Mouse (Mus musculus): ENCODE results near the gene Zfp1. TPM values are rescaled to one million over a fixed set of nuclear protein-coding genes. Genes with fewer than 3 reads are reported as not detected.

The Zfp1 gene
- polyA plus RNA-seq, 1 experiment from 2014 or later: 31.2 TPM

DNA sequence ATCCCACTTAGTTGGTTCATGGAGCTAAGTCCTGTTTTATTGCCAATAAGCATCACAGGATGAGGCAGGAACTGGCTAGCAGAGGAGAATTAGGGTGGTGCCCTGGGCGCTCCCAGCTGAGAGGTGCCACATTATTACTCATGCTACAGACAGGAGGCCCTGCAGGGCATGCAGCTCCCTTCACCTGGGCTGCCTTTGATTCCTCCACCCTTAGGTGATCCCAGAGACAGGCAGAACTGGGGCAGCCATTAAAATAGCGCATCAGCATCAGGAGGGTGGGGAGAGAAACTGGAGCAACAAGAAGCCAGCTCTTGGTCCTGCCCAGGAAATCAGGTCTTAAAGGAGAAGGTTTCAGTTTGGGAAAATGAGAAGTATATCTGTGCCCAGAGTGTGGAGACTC is 38.2 kb upstream of the Zfp1 start:
- WGBS: 93% methylated on average over 2 of the region's 2 CpGs
- H3K4me3 ChIP-seq (ENCODE audit: low read depth, low read length): no peak overlapping the region
- H3K4me2 ChIP-seq (ENCODE audit: low read depth, low read length): no peak overlapping the region
- H3K9me3 ChIP-seq (ENCODE audit: control insufficient read depth, low read length): no peaks in the 10 kb centered on the region
- no peaks in the 10 kb centered on the region for H3K4me1 ChIP-seq (ENCODE audit: control insufficient read depth, insufficient read depth, low read length)
- H3K27ac ChIP-seq (ENCODE audit: low read depth, low read length): no peak overlapping the region
- no peak for ATAC-seq (ENCODE audit: low read depth)
- H3K27me3 ChIP-seq (ENCODE audit: control insufficient read depth, insufficient read depth, low read length): no peaks in the 10 kb centered on the region
- no peak overlapping the region for H3K9ac ChIP-seq (replicated peaks; ENCODE audit: low read depth, low read length)
- no peaks in the 10 kb centered on the region for H3K36me3 ChIP-seq (ENCODE audit: control insufficient read depth, insufficient read depth, low read length)

DNA sequence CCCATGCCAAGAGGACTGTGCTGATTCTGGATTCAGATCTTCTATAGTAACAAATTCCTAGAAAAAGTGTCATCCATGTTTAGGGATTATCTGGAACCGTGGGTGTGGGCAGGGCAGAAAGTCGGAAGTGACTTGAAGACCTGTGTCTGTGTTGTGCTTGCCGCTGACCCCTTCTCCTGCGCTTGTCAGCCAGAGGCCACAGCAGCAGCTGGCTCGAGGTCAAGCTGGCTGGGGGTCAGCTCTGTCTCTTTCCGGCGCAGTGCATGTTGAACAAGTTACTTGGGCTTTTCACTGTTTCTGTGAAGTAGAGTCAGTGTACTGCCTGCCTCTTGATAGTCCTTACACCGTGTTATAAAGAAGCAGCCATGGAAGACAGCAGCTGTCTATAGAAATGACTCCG is 36.2 kb upstream of the Zfp1 start:
- Histone ChIP-seq H3K9me3 (ENCODE audit: control insufficient read depth, low read length) (no peaks in the 10 kb centered on the region), H3K27ac (ENCODE audit: low read depth, low read length) (no peak overlapping the region), H3K4me2 (ENCODE audit: low read depth, low read length) (no peak overlapping the region), H3K4me3 (ENCODE audit: low read depth, low read length) (no peak overlapping the region), H3K4me1 (ENCODE audit: control insufficient read depth, insufficient read depth, low read length) (no peaks in the 10 kb centered on the region), H3K36me3 (ENCODE audit: control insufficient read depth, insufficient read depth, low read length) (no peaks in the 10 kb centered on the region), H3K27me3 (ENCODE audit: control insufficient read depth, insufficient read depth, low read length) (no peaks in the 10 kb centered on the region), H3K9ac (replicated peaks; ENCODE audit: low read depth, low read length) (no peak overlapping the region)
- no peak for ATAC-seq (ENCODE audit: low read depth)
- 90% methylated on average over 9 of the region's 9 CpGs for WGBS

DNA sequence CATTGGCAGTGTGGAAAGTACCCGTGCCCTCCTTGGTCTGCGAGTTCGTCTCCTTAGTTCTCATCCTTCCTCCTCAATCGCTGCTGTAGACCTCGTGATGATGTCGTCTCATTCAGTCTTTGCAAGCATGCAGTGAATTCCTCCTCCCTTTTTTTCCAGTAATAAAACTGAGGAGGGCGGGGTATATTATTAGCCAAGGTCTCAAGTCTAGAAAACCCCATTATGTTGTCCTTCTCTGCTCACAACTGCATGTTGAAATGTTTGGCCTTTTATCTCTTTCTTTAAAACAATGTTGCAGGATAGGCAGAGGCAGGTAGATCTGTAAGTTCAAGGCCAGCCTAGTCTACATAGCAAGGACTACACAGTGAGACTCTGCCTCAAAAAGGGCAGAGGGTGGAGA is 35.8 kb upstream of the Zfp1 start:
- no peak overlapping the region for H3K4me2 ChIP-seq (ENCODE audit: low read depth, low read length)
- no peaks in the 10 kb centered on the region for H3K4me1 ChIP-seq (ENCODE audit: control insufficient read depth, insufficient read depth, low read length)
- H3K27ac ChIP-seq (ENCODE audit: low read depth, low read length): no peak overlapping the region
- H3K27me3 ChIP-seq (ENCODE audit: control insufficient read depth, insufficient read depth, low read length): no peaks in the 10 kb centered on the region
- H3K4me3 ChIP-seq (ENCODE audit: low read depth, low read length): no peak overlapping the region
- no peak overlapping the region for H3K9ac ChIP-seq (replicated peaks; ENCODE audit: low read depth, low read length)
- ATAC-seq (ENCODE audit: low read depth): no peak
- H3K36me3 ChIP-seq (ENCODE audit: control insufficient read depth, insufficient read depth, low read length): no peaks in the 10 kb centered on the region
- WGBS: 90% methylated on average over 7 of the region's 7 CpGs
- no peaks in the 10 kb centered on the region for H3K9me3 ChIP-seq (ENCODE audit: control insufficient read depth, low read length)

DNA sequence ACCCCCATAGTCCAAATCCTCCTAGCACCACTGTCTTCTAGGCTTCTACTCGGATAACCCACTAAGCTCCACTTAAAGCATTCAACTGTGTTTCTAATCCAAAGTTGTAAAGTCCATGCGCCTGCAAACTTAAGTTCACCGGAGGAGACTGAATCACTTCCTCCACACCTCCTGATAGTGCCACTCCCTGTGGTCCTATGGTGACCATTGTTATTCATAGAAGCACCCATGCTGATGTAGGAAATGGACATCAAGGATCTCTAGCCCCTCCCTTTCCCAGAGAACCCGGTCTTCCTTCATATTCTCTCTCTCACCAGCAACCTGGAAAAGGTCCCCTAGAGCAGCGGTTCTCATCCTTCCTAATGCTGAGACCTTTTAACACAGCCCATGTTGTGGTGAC is 30.0 kb upstream of the Zfp1 start:
- H3K27me3 ChIP-seq (ENCODE audit: control insufficient read depth, insufficient read depth, low read length): no peaks in the 10 kb centered on the region
- H3K9ac ChIP-seq (replicated peaks; ENCODE audit: low read depth, low read length): no peak overlapping the region
- H3K36me3 ChIP-seq (ENCODE audit: control insufficient read depth, insufficient read depth, low read length): no peaks in the 10 kb centered on the region
- no peak overlapping the region for H3K4me2 ChIP-seq (ENCODE audit: low read depth, low read length)
- no peak overlapping the region for H3K4me3 ChIP-seq (ENCODE audit: low read depth, low read length)
- ATAC-seq (ENCODE audit: low read depth): no peak
- H3K27ac ChIP-seq (ENCODE audit: low read depth, low read length): no peak overlapping the region
- H3K9me3 ChIP-seq (ENCODE audit: control insufficient read depth, low read length): no peaks in the 10 kb centered on the region
- 77% methylated on average over 5 of the region's 5 CpGs for whole genome bisulfite sequencing
- no peaks in the 10 kb centered on the region for H3K4me1 ChIP-seq (ENCODE audit: control insufficient read depth, insufficient read depth, low read length)

DNA sequence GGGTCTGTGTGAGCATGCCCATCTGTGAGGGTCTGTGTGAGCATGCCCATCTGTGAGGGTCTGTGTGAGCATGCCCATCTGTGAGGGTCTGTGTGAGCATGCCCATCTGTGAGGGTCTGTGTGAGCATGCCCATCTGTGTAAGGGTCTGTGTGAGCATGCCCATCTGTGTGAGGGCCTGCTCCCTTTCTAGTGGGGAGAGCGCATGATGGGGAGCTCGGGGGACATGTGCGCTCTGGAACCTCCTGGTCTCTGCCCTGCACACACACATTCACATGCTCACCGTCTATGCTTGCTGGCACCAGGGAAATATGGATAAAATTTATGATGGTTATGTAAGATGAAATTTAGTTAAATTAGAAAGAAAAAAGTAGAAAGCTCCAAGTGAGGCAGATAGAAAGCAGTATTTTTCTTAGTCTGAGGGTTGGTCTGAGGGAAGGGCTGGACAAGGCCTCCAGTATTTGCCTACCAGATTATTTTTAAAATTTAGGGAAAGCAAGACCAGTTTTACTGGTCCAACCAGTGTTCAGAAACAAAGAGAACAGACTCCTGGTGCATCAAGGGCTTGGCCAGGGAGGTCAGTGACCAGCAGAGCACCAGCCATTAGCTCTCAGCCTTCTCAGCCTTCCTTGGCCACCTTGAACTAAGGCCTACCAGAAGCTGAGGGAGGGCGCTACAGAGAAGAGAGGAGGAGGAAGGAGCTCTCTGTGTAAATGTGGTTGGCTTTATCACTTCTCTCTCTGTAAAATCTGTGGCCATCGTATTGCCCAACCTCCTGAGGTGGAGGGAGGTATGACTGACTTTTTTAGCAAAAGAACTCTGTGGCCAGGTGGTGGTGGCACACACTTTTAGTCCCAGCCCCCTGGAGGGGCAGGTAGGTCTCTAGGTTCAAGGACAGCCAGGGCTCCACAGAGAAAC is 28.2 kb upstream of the Zfp1 start:
- H3K4me2 ChIP-seq (ENCODE audit: low read depth, low read length): no peak overlapping the region
- no peak for ATAC-seq (ENCODE audit: low read depth)
- no peaks in the 10 kb centered on the region for H3K27me3 ChIP-seq (ENCODE audit: control insufficient read depth, insufficient read depth, low read length)
- H3K4me1 ChIP-seq (ENCODE audit: control insufficient read depth, insufficient read depth, low read length): no peaks in the 10 kb centered on the region
- H3K9me3 ChIP-seq (ENCODE audit: control insufficient read depth, low read length): no peaks in the 10 kb centered on the region
- H3K36me3 ChIP-seq (ENCODE audit: control insufficient read depth, insufficient read depth, low read length): no peaks in the 10 kb centered on the region
- H3K9ac ChIP-seq (replicated peaks; ENCODE audit: low read depth, low read length): no peak overlapping the region
- WGBS: 84% methylated on average over 6 of the region's 6 CpGs
- no peak overlapping the region for H3K4me3 ChIP-seq (ENCODE audit: low read depth, low read length)
- no peak overlapping the region for H3K27ac ChIP-seq (ENCODE audit: low read depth, low read length)

DNA sequence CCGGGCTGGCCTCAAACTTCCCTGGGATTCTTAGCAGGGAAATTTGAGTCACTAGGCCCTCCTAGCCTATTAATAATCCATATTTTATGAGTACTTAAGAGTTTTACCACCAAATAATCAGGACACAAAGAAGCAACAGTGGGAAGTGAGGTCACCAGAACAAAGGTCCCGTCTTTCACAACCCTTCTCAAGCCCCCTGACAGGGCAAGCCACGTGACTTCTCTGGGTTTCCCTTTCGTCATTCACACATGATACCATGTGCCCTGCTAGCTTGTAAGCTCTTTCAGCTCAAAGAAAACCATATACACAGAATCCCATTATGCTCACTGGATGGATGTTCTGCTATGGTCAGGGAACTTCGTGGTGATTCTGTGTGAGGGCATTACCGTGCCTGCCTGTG is 25.4 kb upstream of the Zfp1 start:
- H3K9me3 ChIP-seq (ENCODE audit: control insufficient read depth, low read length): no peaks in the 10 kb centered on the region
- no peak overlapping the region for H3K27ac ChIP-seq (ENCODE audit: low read depth, low read length)
- no peaks in the 10 kb centered on the region for H3K4me1 ChIP-seq (ENCODE audit: control insufficient read depth, insufficient read depth, low read length)
- 63% methylated on average over 6 of the region's 6 CpGs for WGBS
- H3K36me3 ChIP-seq (ENCODE audit: control insufficient read depth, insufficient read depth, low read length): peaks cover 3% of the 10 kb centered on the region; the same call in 1 of the 2 replicates
- no peak overlapping the region for H3K4me3 ChIP-seq (ENCODE audit: low read depth, low read length)
- no peak for ATAC-seq (ENCODE audit: low read depth)
- H3K4me2 ChIP-seq (ENCODE audit: low read depth, low read length): no peak overlapping the region
- H3K9ac ChIP-seq (replicated peaks; ENCODE audit: low read depth, low read length): no peak overlapping the region
- H3K27me3 ChIP-seq (ENCODE audit: control insufficient read depth, insufficient read depth, low read length): no peaks in the 10 kb centered on the region

DNA sequence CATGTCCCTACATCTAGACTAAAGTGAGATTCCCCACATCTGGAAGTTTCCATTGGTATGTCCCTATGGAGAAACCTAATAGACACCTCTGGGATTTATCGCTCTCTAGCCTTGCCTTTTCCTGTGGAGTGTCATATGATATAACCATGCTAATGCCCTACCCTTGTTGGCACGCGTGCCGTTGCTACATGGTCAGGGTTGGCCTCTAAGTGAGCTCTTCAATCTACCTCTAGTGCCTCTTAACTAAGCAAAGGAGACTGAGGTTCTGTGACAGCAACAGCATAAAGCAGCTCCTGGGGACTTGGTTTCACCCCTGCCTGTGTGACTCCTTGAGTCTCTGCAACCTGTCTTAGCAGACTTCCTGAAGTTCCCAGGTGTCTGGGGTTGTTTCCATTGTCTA is 24.9 kb upstream of the Zfp1 start:
- Histone ChIP-seq H3K9ac (replicated peaks; ENCODE audit: low read depth, low read length) (no peak overlapping the region), H3K9me3 (ENCODE audit: control insufficient read depth, low read length) (no peaks in the 10 kb centered on the region), H3K27me3 (ENCODE audit: control insufficient read depth, insufficient read depth, low read length) (no peaks in the 10 kb centered on the region), H3K27ac (ENCODE audit: low read depth, low read length) (no peak overlapping the region), H3K4me3 (ENCODE audit: low read depth, low read length) (no peak overlapping the region), H3K36me3 (ENCODE audit: control insufficient read depth, insufficient read depth, low read length) (peaks cover 3% of the 10 kb centered on the region; the same call in 1 of the 2 replicates), H3K4me2 (ENCODE audit: low read depth, low read length) (no peak overlapping the region), H3K4me1 (ENCODE audit: control insufficient read depth, insufficient read depth, low read length) (no peaks in the 10 kb centered on the region)
- WGBS: 84% methylated on average over 4 of the region's 4 CpGs
- no peak for ATAC-seq (ENCODE audit: low read depth)

DNA sequence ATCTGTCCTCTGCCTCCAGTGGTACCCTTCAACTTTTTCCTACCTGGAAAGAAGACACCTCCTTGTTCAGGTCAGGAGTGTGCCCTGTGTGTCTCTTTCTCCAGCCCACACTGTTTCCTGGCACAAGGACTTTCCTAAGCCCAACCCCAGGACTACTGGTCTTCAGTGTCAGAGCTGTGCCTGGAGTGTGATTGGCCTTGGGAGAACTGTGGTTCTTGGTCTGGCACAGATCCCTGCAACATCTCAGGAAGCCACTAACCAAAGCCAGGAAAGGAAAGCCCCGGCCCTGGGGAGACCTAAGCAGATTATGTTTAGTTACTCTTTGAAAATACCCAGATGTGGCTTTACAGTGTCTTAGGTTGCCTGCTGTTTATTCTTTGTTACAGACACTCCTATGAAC is 23.3 kb upstream of the Zfp1 start:
- no peak overlapping the region for H3K4me2 ChIP-seq (ENCODE audit: low read depth, low read length)
- no peak overlapping the region for H3K9ac ChIP-seq (replicated peaks; ENCODE audit: low read depth, low read length)
- no peak overlapping the region for H3K27ac ChIP-seq (ENCODE audit: low read depth, low read length)
- no peaks in the 10 kb centered on the region for H3K9me3 ChIP-seq (ENCODE audit: control insufficient read depth, low read length)
- H3K36me3 ChIP-seq (ENCODE audit: control insufficient read depth, insufficient read depth, low read length): peaks cover 9% of the 10 kb centered on the region; the same call in 1 of the 2 replicates
- H3K4me3 ChIP-seq (ENCODE audit: low read depth, low read length): no peak overlapping the region
- no peaks in the 10 kb centered on the region for H3K4me1 ChIP-seq (ENCODE audit: control insufficient read depth, insufficient read depth, low read length)
- no peak for ATAC-seq (ENCODE audit: low read depth)
- 88% methylated on average over 1 of the region's 1 CpGs for WGBS
- H3K27me3 ChIP-seq (ENCODE audit: control insufficient read depth, insufficient read depth, low read length): no peaks in the 10 kb centered on the region

DNA sequence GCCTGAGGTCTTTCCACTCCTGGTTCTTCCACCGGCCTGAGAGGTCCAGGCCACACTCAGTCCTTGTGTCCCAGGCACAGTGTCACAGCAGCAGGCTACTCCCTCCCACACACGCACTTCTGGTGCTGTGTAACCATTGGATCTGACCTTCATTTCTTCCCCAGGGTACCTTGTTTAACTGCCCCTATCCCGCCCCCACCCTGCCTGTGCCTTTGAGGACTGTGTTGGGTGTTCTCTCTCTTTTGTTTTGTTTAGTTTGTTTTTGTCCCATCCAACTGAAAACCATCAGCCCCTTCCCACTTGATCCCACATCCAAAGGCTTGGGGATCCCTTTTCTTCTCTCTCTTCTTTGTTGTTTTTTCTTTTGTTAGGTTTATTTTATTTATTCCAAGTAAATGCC is 21.1 kb upstream of the Zfp1 start:
- 63% methylated on average over 3 of the region's 3 CpGs for WGBS
- Histone ChIP-seq H3K9ac (replicated peaks; ENCODE audit: low read depth, low read length) (no peak overlapping the region), H3K9me3 (ENCODE audit: control insufficient read depth, low read length) (no peaks in the 10 kb centered on the region), H3K36me3 (ENCODE audit: control insufficient read depth, insufficient read depth, low read length) (peaks cover 9% of the 10 kb centered on the region; the same call in 1 of the 2 replicates), H3K4me3 (ENCODE audit: low read depth, low read length) (no peak overlapping the region), H3K27ac (ENCODE audit: low read depth, low read length) (no peak overlapping the region), H3K4me2 (ENCODE audit: low read depth, low read length) (no peak overlapping the region), H3K4me1 (ENCODE audit: control insufficient read depth, insufficient read depth, low read length) (no peaks in the 10 kb centered on the region), H3K27me3 (ENCODE audit: control insufficient read depth, insufficient read depth, low read length) (no peaks in the 10 kb centered on the region)
- no peak for ATAC-seq (ENCODE audit: low read depth)
